Mouse (Mus musculus) neutrophil, adult 5-6 weeks (primary cell): ENCODE data around the gene Gm20908. TPM values are rescaled to one million over a fixed set of nuclear protein-coding genes. Genes with fewer than 3 reads are reported as not detected.
"Not testable (repeated sequence)": the region's sequence is repeated elsewhere in the genome, so short reads cannot be mapped to it uniquely, and the experiment has no call there.

ENCODE experiments used
- ATAC-seq: fragments of 151-379, 151-347 bp; 2 replicates; pipeline ENCODE4 v1.8.0; 2017; ENCODE audit warnings: mild to moderate bottlenecking, moderate TSS enrichment; ENCODE audit not compliant: insufficient number of reproducible peaks, poor library complexity, low FRiP score, severe bottlenecking; ENCODE audit errors: extremely low read depth
- total RNA-seq: library from RNA; stranded (forward); fragments of 200-1000 nt; gene quantifications from 2 replicates; pipeline ENCODE4 v1.2.3, GENCODE M21; 2017

The Gm20908 gene
- not detected in 2 replicates for total RNA-seq

- ATAC-seq = not testable (repeated sequence)
Measured at GRCm38 (mm10) chrY:64472966-64473365, at the start of gene Gm20908. Gm20908 (plus strand) TSS chrY:64473266.
